Mouse (Mus musculus) adrenal gland, adult 2 months (tissue): ENCODE measurements around the gene Cyp26a1. TPM values are rescaled to one million over a fixed set of nuclear protein-coding genes. Genes with fewer than 3 reads are reported as not detected.

Source experiments
- DNase-seq: peaks from one replicate; pipeline ENCODE4 v3.0.0; 2021
- long read RNA-seq: library from polyadenylated mRNA; stranded (forward); transcript quantifications from one replicate; pipeline ENCODE4 v2.0.0, GENCODE M21; 2021
- polyA plus RNA-seq: library from polyadenylated mRNA; depleted of rRNA; stranded (reverse); fragments of >200 nt; gene quantifications from 2 replicates; pipeline ENCODE4 v1.2.3, GENCODE M21; 2012; rRNA removed
- total RNA-seq, 2 experiments: library from RNA; stranded (reverse); gene quantifications; 2 replicates each; pipeline ENCODE4 v1.2.3; 2021

Gene Cyp26a1
- total RNA-seq: under 1 TPM in 1 of 2 experiments, not detected in 1; 0.14 TPM
- polyA plus RNA-seq: not detected in 2 replicates
- long read RNA-seq: 0 reads

GRCm38 (mm10) chr19:37697651-37698272 is at the start of gene Cyp26a1:
Cyp26a1 (plus strand) TSS chr19:37697798.
- DNase-seq: peak; percentile 43

GRCm38 (mm10) chr19:37647994-37648393 is 49.6 kb upstream of the Cyp26a1 start:
- DNase-seq: no peak

GRCm38 (mm10) chr19:37650526-37650925 is 47.1 kb upstream of the Cyp26a1 start:
- DNase-seq: no peak

- no peak for DNase-seq
Measured at GRCm38 (mm10) chr19:37654012-37654411, 43.6 kb upstream of the Cyp26a1 start.

- DNase-seq: no peak
Measured at GRCm38 (mm10) chr19:37656441-37656840, 41.2 kb upstream of the Cyp26a1 start.

GRCm38 (mm10) chr19:37665256-37665655 is 32.3 kb upstream of the Cyp26a1 start:
- no peak for DNase-seq

GRCm38 (mm10) chr19:37667855-37668594 is 29.6 kb upstream of the Cyp26a1 start:
- no peak for DNase-seq

GRCm38 (mm10) chr19:37668657-37669056 is 28.9 kb upstream of the Cyp26a1 start:
- no peak for DNase-seq

GRCm38 (mm10) chr19:37669486-37669885 is 28.1 kb upstream of the Cyp26a1 start:
- no peak for DNase-seq

GRCm38 (mm10) chr19:37673393-37673792 is 24.2 kb upstream of the Cyp26a1 start:
- DNase-seq: no peak

- DNase-seq: no peak
Measured at GRCm38 (mm10) chr19:37685281-37685680, 12.3 kb upstream of the Cyp26a1 start, which contains the start of gene Cyp26c1. Cyp26c1 (plus strand) TSS chr19:37685581.

- DNase-seq: no peak
Measured at GRCm38 (mm10) chr19:37686347-37686746, 11.3 kb upstream of the Cyp26a1 start.

- DNase-seq: no peak
Measured at GRCm38 (mm10) chr19:37686941-37687850, 10.4 kb upstream of the Cyp26a1 start.

GRCm38 (mm10) chr19:37689478-37689877 is 8.1 kb upstream of the Cyp26a1 start:
- no peak for DNase-seq

GRCm38 (mm10) chr19:37690716-37691115 is 6.9 kb upstream of the Cyp26a1 start:
- no peak for DNase-seq

GRCm38 (mm10) chr19:37692879-37693278 is 4.7 kb upstream of the Cyp26a1 start:
- peak; percentile 37 for DNase-seq

- DNase-seq: no peak
Measured at GRCm38 (mm10) chr19:37695146-37695545, 2.5 kb upstream of the Cyp26a1 start.

GRCm38 (mm10) chr19:37695762-37696602 is 1.6 kb upstream of the Cyp26a1 start:
- DNase-seq: no peak

GRCm38 (mm10) chr19:37696603-37697334 is 829 bp upstream of the Cyp26a1 start:
- DNase-seq: no peak

- DNase-seq: no peak
Measured at GRCm38 (mm10) chr19:37697335-37697636, 312 bp upstream of the Cyp26a1 start.
